Mouse (Mus musculus): Measurements from ENCODE around the gene Slc25a20.

- TF ChIP-seq CTCF (IDR thresholded peaks at IDR 0.05) = no peak
- no peak for TF ChIP-seq POLR2A (IDR thresholded peaks at IDR 0.05; ENCODE audit: insufficient read depth, low read depth, low read length)
- no peak for TF ChIP-seq EP300 (IDR thresholded peaks at IDR 0.05; ENCODE audit: insufficient read depth, low read depth, low read length)
Observed at GRCm38 (mm10) chr9:108707212-108707611, 45.3 kb downstream of the Slc25a20 start.
